ENCODE assay signal across 16 mouse cellular contexts in genomic region chr13:18462221-18462620, GRCm38 (mm10).
"Had no signal": no experiment of that assay in that cellular context is flagged by ENCODE, and none has a peak within 500 bp of the region (broad histone marks: within the 10 kb centered on the region; RNA-seq: fewer than 3 reads in every experiment).

No protein-coding gene starts in this region.

- H3K4me1 ChIP-seq: liver, embryonic 13.5 days; liver, embryonic 15.5 days; lung, embryonic 15.5 days; megakaryocyte, embryonic 14.5 days; midbrain, embryonic 12.5 days; neural tube, embryonic 12.5 days had no signal

- H3K36me3 ChIP-seq: liver, embryonic 13.5 days; liver, embryonic 15.5 days; lung, embryonic 15.5 days; midbrain, embryonic 12.5 days; neural tube, embryonic 12.5 days had no signal

- ATAC-seq: liver, postnatal 0 days; lung, postnatal 0 days had no signal

- DNase-seq: liver, embryonic 13.5 days; liver, postnatal 0 days; lung, adult 2 months; lung, postnatal 14 days; lung, postnatal 36 days; right cerebral cortex, postnatal 14 days; thymus, adult 18-20 months; thymus, postnatal 14 days; thymus, postnatal 36 days had no signal

- H3K9me3 ChIP-seq: liver, embryonic 13.5 days; liver, embryonic 15.5 days; lung, embryonic 15.5 days; megakaryocyte, embryonic 14.5 days; midbrain, embryonic 12.5 days; neural tube, embryonic 12.5 days had no signal

- H3K4me2 ChIP-seq: liver, embryonic 13.5 days; liver, embryonic 15.5 days; lung, embryonic 15.5 days; midbrain, embryonic 12.5 days; neural tube, embryonic 12.5 days had no signal

- H3K9ac ChIP-seq: liver, embryonic 13.5 days; liver, embryonic 15.5 days; liver, postnatal 0 days; lung, embryonic 15.5 days; midbrain, embryonic 12.5 days; neural tube, embryonic 12.5 days had no signal

- H3K27ac ChIP-seq: liver, embryonic 13.5 days; liver, embryonic 15.5 days; lung, embryonic 15.5 days; macrophage; midbrain, embryonic 12.5 days; neural tube, embryonic 12.5 days had no signal

- H3K27me3 ChIP-seq: liver, embryonic 13.5 days; liver, embryonic 15.5 days; lung, embryonic 15.5 days; megakaryocyte, embryonic 14.5 days; midbrain, embryonic 12.5 days; neural tube, embryonic 12.5 days had no signal

- H3K4me3 ChIP-seq: liver, embryonic 13.5 days; liver, embryonic 15.5 days; lung, embryonic 15.5 days; megakaryocyte, embryonic 14.5 days; midbrain, embryonic 12.5 days; neural tube, embryonic 12.5 days had no signal
